Mouse (Mus musculus): ENCODE data around the gene Cfap97. TPM values are rescaled to one million over a fixed set of nuclear protein-coding genes. Genes with fewer than 3 reads are reported as not detected.

The Cfap97 gene
- 17.3 and 19.8 TPM in 2 replicates for polyA plus RNA-seq (2021; fragmentation: Nextera tagmentation)
- long read RNA-seq, experiment 1, full-length matches to known transcripts: 21 of 47 reads
- long read RNA-seq, experiment 1, partial matches to known transcripts: 11 of 47 reads
- long read RNA-seq, experiment 1, other reads (novel, unspliced or antisense): 15 of 47 reads
- long read RNA-seq, experiment 2, full-length matches to known transcripts: 7 of 26 reads
- long read RNA-seq, experiment 2, partial matches to known transcripts: 11 of 26 reads
- long read RNA-seq, experiment 2, other reads (novel, unspliced or antisense): 8 of 26 reads

DNA sequence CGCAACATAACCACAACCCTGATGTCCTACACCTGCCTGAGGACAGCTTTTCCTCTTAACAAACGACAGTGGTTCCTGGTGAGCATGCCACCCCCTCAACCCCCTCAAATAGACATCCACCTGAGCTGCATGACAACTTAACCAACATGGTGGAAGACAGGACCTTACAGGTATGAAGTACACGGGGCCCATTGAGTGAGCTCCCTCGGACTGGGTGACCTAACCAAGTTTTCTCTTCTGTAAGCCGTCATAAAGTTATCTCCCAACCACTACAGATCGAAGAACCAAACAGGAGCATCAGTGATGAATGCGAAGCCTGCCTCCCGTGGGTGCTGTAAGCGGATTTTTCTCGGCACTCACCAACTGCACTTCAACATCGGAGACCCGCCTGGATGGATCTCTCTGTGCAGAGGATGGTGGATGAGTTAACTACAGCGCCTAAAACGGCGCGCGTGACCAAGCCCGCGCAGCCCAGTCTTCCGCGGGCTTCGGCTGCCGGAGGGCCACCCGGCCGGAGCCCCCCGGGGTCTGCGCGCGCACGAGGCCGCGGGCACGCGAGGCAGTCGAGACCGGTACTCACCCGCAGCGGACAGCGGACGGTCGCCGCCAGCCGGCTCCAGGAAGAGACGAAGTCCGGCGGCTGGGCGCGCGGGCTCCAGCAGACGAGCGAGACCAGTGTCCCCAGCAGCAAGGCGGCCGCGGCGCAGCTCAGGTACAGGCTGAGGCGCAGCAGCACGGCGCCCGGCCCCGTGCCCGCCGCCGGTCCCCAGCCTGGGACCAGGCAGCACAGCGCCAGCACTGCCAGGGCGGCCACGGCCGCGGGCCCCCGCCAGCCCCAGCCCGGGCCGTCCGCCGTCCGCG is at the start of gene Cfap97:
Cfap97 (plus strand) TSS at position 570 of the 861 bp plus-strand sequence.

DNA sequence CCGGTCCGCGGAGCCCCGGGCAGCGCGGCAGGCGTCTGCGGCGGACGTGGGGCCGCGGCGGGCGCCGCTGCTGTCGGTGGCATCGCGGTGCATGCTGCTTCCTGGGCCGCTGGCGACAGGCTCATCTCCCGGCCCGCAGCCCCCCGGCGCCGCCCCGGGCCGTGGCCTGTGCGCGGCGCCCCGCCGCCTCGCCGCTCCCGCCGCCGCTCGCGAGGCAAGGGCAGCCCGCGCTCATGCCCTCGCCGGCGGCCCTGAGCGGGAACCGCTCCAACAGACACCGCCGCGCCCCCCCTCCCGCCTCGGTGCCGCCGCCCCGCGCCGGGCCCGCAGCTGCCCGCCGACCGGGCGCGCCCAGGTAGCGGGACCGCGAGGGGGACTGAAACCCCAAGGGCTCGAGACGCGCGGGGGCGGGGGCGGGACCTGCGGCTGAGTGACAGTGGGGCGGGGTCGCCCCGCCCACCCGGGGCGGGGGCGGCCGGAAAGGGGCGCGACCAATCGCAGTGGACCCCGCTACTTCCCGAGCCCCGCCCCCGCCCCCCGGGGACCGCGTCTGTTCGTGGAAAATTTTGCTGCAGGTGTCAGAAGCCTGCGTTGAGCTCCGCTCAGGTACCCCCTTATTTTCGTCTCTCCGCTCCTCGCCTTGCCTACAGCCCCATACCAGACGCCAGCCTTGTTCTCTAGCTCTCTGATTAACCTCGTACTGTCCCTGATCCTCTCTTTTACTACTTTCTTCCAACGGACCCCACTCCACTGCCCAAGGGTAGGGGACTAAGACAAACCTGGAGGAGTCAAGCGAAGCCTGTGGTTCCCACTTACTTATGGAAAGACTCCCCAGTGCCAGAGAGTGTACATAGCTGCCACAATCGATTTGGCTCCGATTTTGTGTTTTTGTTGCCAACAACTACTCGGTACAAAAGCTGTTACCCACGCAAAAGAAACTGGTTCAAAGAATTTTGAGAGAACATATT is 777 bp downstream of the Cfap97 start, which contains the start of gene Snx25:
Snx25 (minus strand) TSS at position 96 of the 968 bp plus-strand sequence.

DNA sequence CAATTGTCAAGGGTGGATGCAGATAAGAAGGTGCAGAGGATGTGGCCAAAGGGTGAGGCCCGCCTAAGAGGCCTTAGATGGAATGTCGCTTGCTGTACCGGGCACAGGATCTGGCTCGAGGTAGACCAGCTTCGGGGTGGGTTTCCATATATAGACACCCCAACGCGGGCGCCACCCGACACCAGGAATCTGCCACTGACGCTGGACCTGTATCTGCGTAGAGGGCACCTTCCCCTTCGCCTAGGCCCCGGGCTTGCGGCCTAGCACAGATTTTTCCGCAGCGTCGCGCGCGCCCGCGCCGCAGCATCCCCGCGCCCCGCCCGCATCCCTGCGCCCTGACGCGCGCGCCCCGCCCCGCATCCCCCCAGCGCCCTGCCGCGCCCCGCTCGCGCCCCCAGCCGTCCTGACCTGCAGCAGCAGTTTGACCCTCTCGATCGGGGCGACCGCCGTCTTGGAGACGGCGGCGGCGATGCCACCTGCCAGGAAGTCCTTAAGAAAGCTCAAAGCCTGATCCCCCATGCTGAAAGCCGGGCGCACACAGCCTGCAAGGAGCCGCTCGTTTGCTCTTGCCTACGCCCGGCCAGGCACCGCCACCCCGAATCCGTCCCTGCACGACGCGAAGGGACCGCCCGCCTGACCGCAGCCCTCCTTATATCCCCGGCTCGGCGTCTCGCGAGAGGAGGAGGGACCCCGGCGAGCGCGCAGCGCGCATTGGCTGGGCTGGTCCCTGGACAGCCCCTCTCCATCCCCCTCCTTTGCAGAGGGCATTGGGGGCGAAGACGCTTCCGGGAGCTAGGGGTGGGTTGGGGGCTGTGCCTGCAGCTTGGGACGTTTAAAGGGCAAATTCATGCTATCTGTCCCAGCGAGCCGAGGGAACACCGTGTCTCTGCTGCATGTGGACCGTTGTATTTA is 59.1 kb downstream of the Cfap97 start, which contains the start of gene Slc25a4:
Slc25a4 (minus strand) TSS at position 881 of the 912 bp plus-strand sequence.

Other genes starting within 250 kb of the Cfap97 start
- gene Ccdc110, start 217.2 kb upstream of the Cfap97 start, polyA plus RNA-seq (2021; fragmentation: Nextera tagmentation): 0.10 and 0.23 TPM in 2 replicates
- gene 1700029J07Rik, start 176.5 kb upstream of the Cfap97 start, polyA plus RNA-seq (2021; fragmentation: Nextera tagmentation): 0.83 and 1.2 TPM in 2 replicates
- 81.4 and 86.0 TPM in 2 replicates for gene Ufsp2, start 176.2 kb upstream of the Cfap97 start, polyA plus RNA-seq (2021; fragmentation: Nextera tagmentation)
- gene Lrp2bp, start 152.5 kb upstream of the Cfap97 start, polyA plus RNA-seq (2021; fragmentation: Nextera tagmentation): 0.16 and 0.20 TPM in 2 replicates
- 15.4 and 18.1 TPM in 2 replicates for gene Ankrd37, start 146.1 kb upstream of the Cfap97 start, polyA plus RNA-seq (2021; fragmentation: Nextera tagmentation)
- 6.8 and 10.9 TPM in 2 replicates for gene Snx25, start 388 bp downstream of the Cfap97 start, polyA plus RNA-seq (2021; fragmentation: Nextera tagmentation)
- 1,853 and 1,897 TPM in 2 replicates for gene Slc25a4, start 59.5 kb downstream of the Cfap97 start, polyA plus RNA-seq (2021; fragmentation: Nextera tagmentation)
- gene Helt, start 142.9 kb downstream of the Cfap97 start, polyA plus RNA-seq (2021; fragmentation: Nextera tagmentation): 1.1 and 1.6 TPM in 2 replicates

Measured in left cerebral cortex, adult 6 months (tissue).